In the genomic region with DNA sequence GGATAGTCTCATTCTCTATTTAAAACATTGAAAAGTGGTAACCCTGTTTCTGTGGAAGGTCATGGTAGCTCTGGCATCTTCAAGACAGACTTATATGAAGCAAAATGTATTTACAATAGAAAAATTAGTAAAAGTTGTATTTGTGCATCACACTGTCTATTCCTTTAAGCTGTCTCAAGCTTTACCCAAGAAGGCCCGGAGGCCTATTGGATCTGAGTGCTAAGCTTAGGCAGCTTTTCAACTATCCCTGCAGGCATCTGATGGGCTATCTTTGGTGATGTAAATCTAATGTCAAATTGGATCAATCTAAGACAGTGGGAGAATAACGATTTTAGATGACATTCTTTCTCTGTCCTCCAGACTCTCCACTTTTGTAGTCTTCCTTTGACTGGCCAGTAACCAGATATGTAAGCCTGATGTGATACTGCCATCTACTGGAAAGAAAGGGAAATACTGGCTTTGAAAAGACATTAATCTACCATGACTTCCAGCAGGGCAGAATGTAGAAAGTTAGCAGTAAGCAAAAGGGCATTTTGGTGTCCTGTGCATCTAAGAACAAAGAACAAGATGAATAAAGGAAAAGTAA, we compare ENCODE assay signal across 9 mouse cellular contexts. TPM values are rescaled to one million over a fixed set of nuclear protein-coding genes. Genes with fewer than 3 reads are reported as not detected.
A peak's percentile ranks its signal among the peaks of the same experiment; 100 is the strongest.
DNase-seq lines count a peak whose midpoint lies in the region; ATAC-seq lines count a peak whose summit lies in the region.
"Had no signal": no experiment of that assay in that cellular context is flagged by ENCODE, and none has a peak within 500 bp of the region (broad histone marks: within the 10 kb centered on the region; RNA-seq: fewer than 3 reads in every experiment).

No protein-coding gene starts in this region.

- intact Hi-C loops in heart, postnatal 25 days (cut with DNase I): loop anchor here (2.0 to 10.0 kb wide), 7 partner anchors 21 to 1176 kb away; partner anchors contain the start of genes Hacd4 and Ifnb1

- H3K9ac ChIP-seq in liver, embryonic 12.5 days: no peak overlapping the region
- H3K9ac ChIP-seq in liver, embryonic 11.5 days (ENCODE audit: low read depth, low read length): no peak overlapping the region
- H3K9ac ChIP-seq in embryonic facial prominence, embryonic 12.5 days: no peak overlapping the region
- H3K9ac ChIP-seq in neural tube, embryonic 12.5 days: no peak overlapping the region
- H3K9ac ChIP-seq: lung, embryonic 15.5 days had no signal

- no peaks in the 10 kb centered on the region for H3K36me3 ChIP-seq in liver, embryonic 12.5 days
- H3K36me3 ChIP-seq in liver, embryonic 11.5 days (ENCODE audit: control insufficient read depth, insufficient read depth, low read length): no peaks in the 10 kb centered on the region
- H3K36me3 ChIP-seq in embryonic facial prominence, embryonic 12.5 days: no peaks in the 10 kb centered on the region
- H3K36me3 ChIP-seq in neural tube, embryonic 12.5 days: no peaks in the 10 kb centered on the region
- H3K36me3 ChIP-seq: lung, embryonic 15.5 days had no signal

- H3K4me3 ChIP-seq in liver, embryonic 12.5 days: no peak overlapping the region
- H3K4me3 ChIP-seq in liver, embryonic 11.5 days (ENCODE audit: low read depth, low read length): no peak overlapping the region
- H3K4me3 ChIP-seq in embryonic facial prominence, embryonic 12.5 days: no peak overlapping the region
- H3K4me3 ChIP-seq in neural tube, embryonic 12.5 days: no peak overlapping the region
- H3K4me3 ChIP-seq: lung, embryonic 15.5 days had no signal

- WGBS in liver, embryonic 12.5 days (ENCODE audit: insufficient replicate concordance): 42% methylated on average over 2 of the region's 2 CpGs
- 51% methylated on average over 2 of the region's 2 CpGs for WGBS in liver, embryonic 11.5 days
- 49% methylated on average over 2 of the region's 2 CpGs for WGBS in embryonic facial prominence, embryonic 12.5 days
- WGBS in neural tube, embryonic 12.5 days: 46% methylated on average over 2 of the region's 2 CpGs

- H3K9me3 ChIP-seq in liver, embryonic 12.5 days (replicated peaks): no peaks in the 10 kb centered on the region
- no peaks in the 10 kb centered on the region for H3K9me3 ChIP-seq in liver, embryonic 11.5 days (ENCODE audit: control insufficient read depth, low read length)
- no peaks in the 10 kb centered on the region for H3K9me3 ChIP-seq in embryonic facial prominence, embryonic 12.5 days
- no peaks in the 10 kb centered on the region for H3K9me3 ChIP-seq in neural tube, embryonic 12.5 days
- H3K9me3 ChIP-seq: lung, embryonic 15.5 days had no signal

- H3K27me3 ChIP-seq in liver, embryonic 12.5 days (replicated peaks): no peaks in the 10 kb centered on the region
- no peaks in the 10 kb centered on the region for H3K27me3 ChIP-seq in liver, embryonic 11.5 days (replicated peaks; ENCODE audit: control insufficient read depth, insufficient read depth, low read length)
- no peaks in the 10 kb centered on the region for H3K27me3 ChIP-seq in embryonic facial prominence, embryonic 12.5 days
- no peaks in the 10 kb centered on the region for H3K27me3 ChIP-seq in neural tube, embryonic 12.5 days (replicated peaks)
- H3K27me3 ChIP-seq: lung, embryonic 15.5 days had no signal

- H3K27ac ChIP-seq in liver, embryonic 12.5 days: no peak overlapping the region
- H3K27ac ChIP-seq in liver, embryonic 11.5 days (ENCODE audit: low read depth, low read length): no peak overlapping the region
- no peak overlapping the region for H3K27ac ChIP-seq in embryonic facial prominence, embryonic 12.5 days
- no peak overlapping the region for H3K27ac ChIP-seq in neural tube, embryonic 12.5 days
- H3K27ac ChIP-seq: lung, embryonic 15.5 days had no signal

- H3K4me1 ChIP-seq in liver, embryonic 12.5 days: no peaks in the 10 kb centered on the region
- no peaks in the 10 kb centered on the region for H3K4me1 ChIP-seq in liver, embryonic 11.5 days (replicated peaks; ENCODE audit: control insufficient read depth, insufficient read depth, low read length)
- H3K4me1 ChIP-seq in embryonic facial prominence, embryonic 12.5 days: no peaks in the 10 kb centered on the region
- H3K4me1 ChIP-seq in neural tube, embryonic 12.5 days: no peaks in the 10 kb centered on the region
- H3K4me1 ChIP-seq: lung, embryonic 15.5 days had no signal

- DNase-seq in cerebellum, postnatal 36 days: no peak
- no peak for DNase-seq in liver, embryonic 11.5 days (ENCODE audit: low spot score)
- DNase-seq in kidney, postnatal 14 days: peak; percentile 49
- no peak for DNase-seq in heart, postnatal 25 days (ENCODE audit: low spot score)

- peak; percentile 78 for ATAC-seq in cerebellum, adult (ENCODE audit: insufficient number of reproducible peaks, low FRiP score, low TSS enrichment)
- peak; percentile 37; the same call in 1 of the 2 replicates for ATAC-seq in liver, embryonic 12.5 days
- no peak; the same call in 1 of the 2 replicates for ATAC-seq in liver, embryonic 11.5 days (replicated peaks; ENCODE audit: low FRiP score)
- 0 out of 2 replicates have a peak, but pooled peaks have one; percentile 41 for ATAC-seq in embryonic facial prominence, embryonic 12.5 days (ENCODE audit: insufficient number of reproducible peaks, insufficient read depth, low FRiP score, low TSS enrichment)
- ATAC-seq in neural tube, embryonic 12.5 days (ENCODE audit: low FRiP score, low read depth): peak; percentile 80

- no peak overlapping the region for H3K4me2 ChIP-seq in liver, embryonic 12.5 days
- H3K4me2 ChIP-seq in liver, embryonic 11.5 days: no peak overlapping the region
- no peak overlapping the region for H3K4me2 ChIP-seq in embryonic facial prominence, embryonic 12.5 days (replicated peaks)
- H3K4me2 ChIP-seq in neural tube, embryonic 12.5 days (replicated peaks): no peak overlapping the region
- H3K4me2 ChIP-seq: lung, embryonic 15.5 days had no signal

RNA-seq across cellular contexts. Expression of gene Ifna15, which starts 14.3 kb away (rescaled TPM):
- polyA plus RNA-seq in liver, embryonic 12.5 days (2016; fragmentation: Nextera tagmentation; extraction: Ambion mirVana): not detected in 2 replicates
- not detected in 2 replicates for polyA plus RNA-seq in liver, embryonic 11.5 days (2014; fragmentation: Nextera tagmentation; extraction: Ambion mirVana)
- not detected in 2 replicates for polyA plus RNA-seq in embryonic facial prominence, embryonic 12.5 days (2016; fragmentation: Nextera tagmentation; extraction: Ambion mirVana)
- polyA plus RNA-seq in neural tube, embryonic 12.5 days (2016; fragmentation: Nextera tagmentation; extraction: Ambion mirVana): not detected in 2 replicates
- not detected for total RNA-seq in heart, postnatal 25 days (2021)
- polyA plus RNA-seq: lung, embryonic 15.5 days had no signal

RNA-seq across cellular contexts. Expression of gene Ifnb1, which starts 21.2 kb away (rescaled TPM):
- polyA plus RNA-seq in liver, embryonic 12.5 days (2016; fragmentation: Nextera tagmentation; extraction: Ambion mirVana): not detected in 2 replicates
- polyA plus RNA-seq in liver, embryonic 11.5 days (2014; fragmentation: Nextera tagmentation; extraction: Ambion mirVana): not detected in 2 replicates
- not detected in 2 replicates for polyA plus RNA-seq in embryonic facial prominence, embryonic 12.5 days (2016; fragmentation: Nextera tagmentation; extraction: Ambion mirVana)
- polyA plus RNA-seq in neural tube, embryonic 12.5 days (2016; fragmentation: Nextera tagmentation; extraction: Ambion mirVana): not detected in 2 replicates
- not detected for total RNA-seq in heart, postnatal 25 days (2021)
- polyA plus RNA-seq: lung, embryonic 15.5 days had no signal

RNA-seq across cellular contexts. Expression of gene Ifna14, which starts 27.9 kb away (rescaled TPM):
- not detected in 2 replicates for polyA plus RNA-seq in liver, embryonic 12.5 days (2016; fragmentation: Nextera tagmentation; extraction: Ambion mirVana)
- polyA plus RNA-seq in liver, embryonic 11.5 days (2014; fragmentation: Nextera tagmentation; extraction: Ambion mirVana): not detected in 2 replicates
- not detected in 2 replicates for polyA plus RNA-seq in embryonic facial prominence, embryonic 12.5 days (2016; fragmentation: Nextera tagmentation; extraction: Ambion mirVana)
- polyA plus RNA-seq in neural tube, embryonic 12.5 days (2016; fragmentation: Nextera tagmentation; extraction: Ambion mirVana): not detected in 2 replicates
- not detected for total RNA-seq in heart, postnatal 25 days (2021)
- polyA plus RNA-seq: lung, embryonic 15.5 days had no signal

RNA-seq across cellular contexts. Expression of gene Ifna9, which starts 48.4 kb away (rescaled TPM):
- polyA plus RNA-seq in liver, embryonic 12.5 days (2016; fragmentation: Nextera tagmentation; extraction: Ambion mirVana): not detected in 2 replicates
- not detected in 2 replicates for polyA plus RNA-seq in liver, embryonic 11.5 days (2014; fragmentation: Nextera tagmentation; extraction: Ambion mirVana)
- not detected in 2 replicates for polyA plus RNA-seq in embryonic facial prominence, embryonic 12.5 days (2016; fragmentation: Nextera tagmentation; extraction: Ambion mirVana)
- not detected in 2 replicates for polyA plus RNA-seq in neural tube, embryonic 12.5 days (2016; fragmentation: Nextera tagmentation; extraction: Ambion mirVana)
- not detected for total RNA-seq in heart, postnatal 25 days (2021)
- polyA plus RNA-seq: lung, embryonic 15.5 days had no signal

RNA-seq across cellular contexts. Expression of gene Ifna12, which starts 59.4 kb away (rescaled TPM):
- polyA plus RNA-seq in liver, embryonic 12.5 days (2016; fragmentation: Nextera tagmentation; extraction: Ambion mirVana): not detected in 2 replicates
- polyA plus RNA-seq in liver, embryonic 11.5 days (2014; fragmentation: Nextera tagmentation; extraction: Ambion mirVana): not detected in 2 replicates
- polyA plus RNA-seq in embryonic facial prominence, embryonic 12.5 days (2016; fragmentation: Nextera tagmentation; extraction: Ambion mirVana): not detected in 2 replicates
- not detected in 2 replicates for polyA plus RNA-seq in neural tube, embryonic 12.5 days (2016; fragmentation: Nextera tagmentation; extraction: Ambion mirVana)
- not detected for total RNA-seq in heart, postnatal 25 days (2021)
- polyA plus RNA-seq: lung, embryonic 15.5 days had no signal
